Mouse (Mus musculus): ENCODE measurements around the gene Gatc.
A peak's percentile ranks its signal among the peaks of the same experiment; 100 is the strongest.

- TF ChIP-seq CTCF (IDR thresholded peaks at IDR 0.05; ENCODE audit: borderline replicate concordance, insufficient read depth, low read depth, low read length) (no peak), POLR2A (IDR thresholded peaks at IDR 0.05; ENCODE audit: borderline replicate concordance, insufficient read depth, low read length) (peak; percentile 92)
These were observed 40.0 kb downstream of the Gatc start, which contains the start of gene Dynll1 for GRCm38 (mm10) chr5:115300792-115301614.
